7 mouse cellular contexts compared by ENCODE assay signal in genomic region chr14:44988456-44989016, GRCm38 (mm10). TPM values are rescaled to one million over a fixed set of nuclear protein-coding genes. Genes with fewer than 3 reads are reported as not detected.
DNase-seq lines count a peak whose midpoint lies in the region; ATAC-seq and TF ChIP-seq lines count a peak whose summit lies in the region.

No protein-coding gene starts in this region.

- H3K9me3 ChIP-seq in E14TG2a.4 (ENCODE audit: low read length): no peaks in the 10 kb centered on the region
- no peaks in the 10 kb centered on the region for H3K9me3 ChIP-seq in forebrain, embryonic 16.5 days (ENCODE audit: control insufficient read depth, low read length)
- no peaks in the 10 kb centered on the region for H3K9me3 ChIP-seq in intestine, embryonic 15.5 days

- H3K4me3 ChIP-seq in E14TG2a.4 (replicated peaks; ENCODE audit: low read length): peak overlapping the region; percentile 79
- H3K4me3 ChIP-seq in forebrain, embryonic 16.5 days (replicated peaks; ENCODE audit: low read length): peak overlapping the region; percentile 50
- H3K4me3 ChIP-seq in intestine, embryonic 15.5 days (replicated peaks): peak overlapping the region; percentile 47
- H3K4me3 ChIP-seq in small intestine, adult 2 months (ENCODE audit: low read depth, low read length): peak overlapping the region; percentile 72

- peak; percentile 51 for ATAC-seq in forebrain, embryonic 16.5 days
- peak; percentile 83 for ATAC-seq in intestine, embryonic 15.5 days

- 4% methylated on average over 14 of the region's 14 CpGs for WGBS in forebrain, embryonic 16.5 days
- WGBS in intestine, embryonic 15.5 days: 3% methylated on average over 14 of the region's 14 CpGs
- WGBS in small intestine, adult 2 months: 4% methylated on average over 14 of the region's 14 CpGs

- H3K27me3 ChIP-seq in E14TG2a.4 (ENCODE audit: insufficient read depth, low read length): peaks cover 47% of the 10 kb centered on the region
- H3K27me3 ChIP-seq in forebrain, embryonic 16.5 days (replicated peaks; ENCODE audit: control insufficient read depth, insufficient read depth, low read length): peaks cover 8% of the 10 kb centered on the region; the same call in 1 of the 2 replicates
- H3K27me3 ChIP-seq in intestine, embryonic 15.5 days (replicated peaks): peaks cover 11% of the 10 kb centered on the region; the same call in 1 of the 2 replicates
- peaks cover 2% of the 10 kb centered on the region; the same call in 1 of the 2 replicates for H3K27me3 ChIP-seq in small intestine, adult 2 months (ENCODE audit: control insufficient read depth, insufficient read depth, low read length)

- H3K36me3 ChIP-seq in E14TG2a.4 (ENCODE audit: insufficient read depth, low read length): no peaks in the 10 kb centered on the region
- H3K36me3 ChIP-seq in forebrain, embryonic 16.5 days (ENCODE audit: control insufficient read depth, insufficient read depth): no peaks in the 10 kb centered on the region
- no peaks in the 10 kb centered on the region for H3K36me3 ChIP-seq in intestine, embryonic 15.5 days
- no peaks in the 10 kb centered on the region for H3K36me3 ChIP-seq in small intestine, adult 2 months (ENCODE audit: control insufficient read depth, insufficient read depth, low read length)

- peak overlapping the region; percentile 92 for H3K4me2 ChIP-seq in forebrain, embryonic 16.5 days (ENCODE audit: low read length)
- peak overlapping the region; percentile 93 for H3K4me2 ChIP-seq in intestine, embryonic 15.5 days (replicated peaks)

- H3K9ac ChIP-seq in forebrain, embryonic 16.5 days (replicated peaks; ENCODE audit: low read depth, low read length): peak overlapping the region; percentile 43
- peak overlapping the region; percentile 36 for H3K9ac ChIP-seq in intestine, embryonic 15.5 days

- H3K4me1 ChIP-seq in E14TG2a.4 (replicated peaks; ENCODE audit: low read depth, low read length): peaks cover 65% of the 10 kb centered on the region
- peaks cover 15% of the 10 kb centered on the region for H3K4me1 ChIP-seq in forebrain, embryonic 16.5 days (replicated peaks; ENCODE audit: control insufficient read depth, insufficient read depth, low read length)
- H3K4me1 ChIP-seq in intestine, embryonic 15.5 days (replicated peaks): peaks cover 12% of the 10 kb centered on the region
- H3K4me1 ChIP-seq in small intestine, adult 2 months (ENCODE audit: control insufficient read depth, insufficient read depth, insufficient read length, low read length): peaks cover 8% of the 10 kb centered on the region

- H3K27ac ChIP-seq in forebrain, embryonic 16.5 days (ENCODE audit: low read length): no peak overlapping the region
- no peak overlapping the region for H3K27ac ChIP-seq in intestine, embryonic 15.5 days
- peak overlapping the region; percentile 54 for H3K27ac ChIP-seq in small intestine, adult 2 months (ENCODE audit: insufficient read depth, low read depth, low read length)

- DNase-seq in CD4-positive helper T cell, adult 2 months (ENCODE audit: low read depth, low spot score): peak; percentile 76
- DNase-seq in lung, postnatal 4 days: peak; percentile 58 to 66
- no peak for DNase-seq in left cerebral cortex, adult 9 months (ENCODE audit: low spot score in 2 of 2)

- peak; percentile 13; the same call in 1 of the 2 replicates for TF ChIP-seq POLR2A in small intestine, adult 2 months (IDR thresholded peaks at IDR 0.05; ENCODE audit: low read depth, low read length)

- TF ChIP-seq CTCF in E14TG2a.4 (conservative IDR thresholded peaks at IDR 0.05; ENCODE audit: low read length): no peak
- no peak for TF ChIP-seq CTCF in small intestine, adult 2 months (IDR thresholded peaks at IDR 0.05; ENCODE audit: extremely low read depth, insufficient read length, insufficient replicate concordance, low read depth, low read length)

RNA-seq across cellular contexts. Expression of gene Ptger2, which starts 0.5 kb away (rescaled TPM):
- polyA plus RNA-seq in forebrain, embryonic 16.5 days (2015; fragmentation: Nextera tagmentation; extraction: Ambion mirVana): 0.40 and 0.47 TPM in 2 replicates
- 1.2 TPM in 2 replicates for polyA plus RNA-seq in intestine, embryonic 15.5 days (2015; fragmentation: Nextera tagmentation; extraction: Ambion mirVana)
- 1.7 and 2.8 TPM in 2 replicates for polyA plus RNA-seq in small intestine, adult 2 months (2012; rRNA removed)

Comparison
In these comparisons a context has a peak if more than half of its experiments do, and no peak if none do; other contexts are left out.
1. DNase-seq: peak in CD4-positive helper T cell, adult 2 months (single experiment) and lung, postnatal 4 days (2 of 2); none in left cerebral cortex, adult 9 months (0 of 2).
2. Peak in every context shown above with its lines, with median percentiles within 50 percentile points of each other: H3K4me3 ChIP-seq.